Mouse (Mus musculus) embryonic fibroblast, embryonic 13.5 days (primary cell): ENCODE measurements around the gene Gm45233. TPM values are rescaled to one million over a fixed set of nuclear protein-coding genes. Genes with fewer than 3 reads are reported as not detected.

Experiments used
- H3K27ac ChIP-seq: 2 replicates; pipeline ENCODE4 v1.5.1; 2012; ENCODE audit warnings: low read length, control low read depth, inconsistent platforms; ENCODE audit not compliant: insufficient read depth
- H3K4me1 ChIP-seq: 2 replicates; pipeline ENCODE4 v1.6.1; 2011; ENCODE audit warnings: low read length; ENCODE audit not compliant: control insufficient read depth, insufficient read depth
- H3K4me3 ChIP-seq: 2 replicates; pipeline ENCODE4 v1.5.1; 2011; ENCODE audit warnings: mild to moderate bottlenecking, control low read depth, low read length; ENCODE audit not compliant: insufficient read depth
- CTCF ChIP-seq: IDR thresholded peaks from 2 replicates; pipeline ENCODE4 v1.5.1; 2011; ENCODE audit warnings: mild to moderate bottlenecking, control low read depth, low read length, moderate library complexity, borderline replicate concordance; ENCODE audit not compliant: insufficient read depth
- POLR2A ChIP-seq: IDR thresholded peaks from 2 replicates; pipeline ENCODE4 v1.6.1; 2011; ENCODE audit warnings: low read depth, mild to moderate bottlenecking, control low read depth, low read length, moderate library complexity
- polyA plus RNA-seq: library from polyadenylated mRNA; stranded (reverse); fragments of >200 nt; gene quantifications from 2 replicates; pipeline ENCODE4 v1.2.4, GENCODE M21; 2011; ENCODE audit warnings: low read depth; ENCODE audit not compliant: missing spikeins, insufficient read length

The Gm45233 gene
- polyA plus RNA-seq, 1 experiment: 0.72 TPM

DNA sequence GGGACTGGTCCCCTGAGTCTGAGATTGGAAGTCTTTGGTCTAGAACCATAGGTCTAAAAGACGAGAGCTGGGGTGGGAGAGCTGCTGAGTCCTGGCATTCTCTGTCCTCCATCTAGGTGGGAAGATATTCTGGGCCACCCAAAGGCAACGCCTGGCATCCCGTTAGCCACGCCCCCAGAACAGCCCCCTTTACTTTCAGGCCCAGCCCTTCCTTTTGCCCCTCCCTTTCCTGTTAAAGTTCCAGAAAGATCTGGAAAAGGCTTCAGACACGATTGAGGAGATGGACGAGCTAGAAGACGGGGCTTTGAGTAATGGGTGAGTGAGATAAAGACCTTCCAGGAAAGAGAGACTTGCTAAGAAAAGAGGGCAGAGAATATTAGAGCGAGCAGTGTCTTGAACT is 16.5 kb upstream of the Gm45233 start, which contains the start of gene Lim2:
Gene Lim2 (plus strand): TSS at position 265 of the 400 bp plus-strand sequence.
- H3K4me3 ChIP-seq: no peak within 1 kb of the TSS
- TF ChIP-seq CTCF (no peak), POLR2A (no peak)
- H3K27ac ChIP-seq: no peak within 1 kb of the TSS
- no peaks in the 10 kb centered on the region for H3K4me1 ChIP-seq

GRCm38 (mm10) chr7:43429500-43429899 is 14.4 kb upstream of the Gm45233 start:
- TF ChIP-seq CTCF (no peak), POLR2A (no peak)
- H3K4me1 ChIP-seq: no peaks in the 10 kb centered on the region; the same call in 1 of the 2 replicates
- no peak overlapping the region for H3K27ac ChIP-seq

DNA sequence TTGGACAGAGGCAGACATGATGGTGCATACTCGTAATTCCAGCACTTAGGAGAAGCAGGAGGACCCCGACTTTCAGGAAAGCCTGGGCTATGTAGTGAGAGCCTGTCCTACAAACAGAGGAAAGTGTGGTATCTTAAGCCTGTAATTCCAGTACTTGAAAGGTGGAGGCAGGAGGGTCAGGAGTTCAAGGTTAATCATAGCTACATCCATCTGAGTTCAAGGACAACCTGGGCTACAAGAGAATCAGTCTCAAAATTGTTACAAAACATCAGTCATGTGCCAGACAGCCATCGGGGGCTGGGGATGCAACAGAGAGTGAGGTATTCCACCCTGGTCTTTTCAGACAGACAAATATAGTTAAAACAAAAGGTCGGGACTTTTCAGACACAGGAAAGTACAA is 11.0 kb upstream of the Gm45233 start:
- Histone ChIP-seq H3K4me1 (no peaks in the 10 kb centered on the region; the same call in 1 of the 2 replicates), H3K4me3 (no peak overlapping the region), H3K27ac (no peak overlapping the region)
- TF ChIP-seq POLR2A (no peak), CTCF (no peak)

More at GRCm38 (mm10) chr7:43429500-43429899, 14.4 kb upstream of the Gm45233 start:
- H3K4me3 ChIP-seq: no peak overlapping the region

DNA sequence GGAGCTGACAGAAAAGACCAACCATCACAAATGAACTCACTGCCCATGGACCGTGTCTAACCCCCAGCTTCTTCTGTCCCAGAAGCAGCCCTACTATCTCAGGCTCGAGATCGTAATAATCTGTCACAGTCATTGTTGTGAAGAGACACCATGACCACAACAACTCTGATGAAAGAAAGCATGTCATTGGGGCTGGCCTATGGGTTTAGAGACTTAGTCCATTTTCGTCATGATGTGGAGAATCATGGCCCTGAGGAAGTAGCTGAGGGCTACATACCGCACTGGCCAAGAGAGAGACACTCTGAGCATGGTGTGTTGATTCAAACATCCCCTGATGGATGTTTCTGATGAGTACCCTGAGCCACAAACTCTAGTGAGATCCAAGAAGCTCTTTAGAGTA is 9.3 kb upstream of the Gm45233 start:
- Histone ChIP-seq H3K27ac (no peak overlapping the region), H3K4me1 (no peaks in the 10 kb centered on the region; the same call in 1 of the 2 replicates), H3K4me3 (no peak overlapping the region)
- TF ChIP-seq CTCF: no peak

DNA sequence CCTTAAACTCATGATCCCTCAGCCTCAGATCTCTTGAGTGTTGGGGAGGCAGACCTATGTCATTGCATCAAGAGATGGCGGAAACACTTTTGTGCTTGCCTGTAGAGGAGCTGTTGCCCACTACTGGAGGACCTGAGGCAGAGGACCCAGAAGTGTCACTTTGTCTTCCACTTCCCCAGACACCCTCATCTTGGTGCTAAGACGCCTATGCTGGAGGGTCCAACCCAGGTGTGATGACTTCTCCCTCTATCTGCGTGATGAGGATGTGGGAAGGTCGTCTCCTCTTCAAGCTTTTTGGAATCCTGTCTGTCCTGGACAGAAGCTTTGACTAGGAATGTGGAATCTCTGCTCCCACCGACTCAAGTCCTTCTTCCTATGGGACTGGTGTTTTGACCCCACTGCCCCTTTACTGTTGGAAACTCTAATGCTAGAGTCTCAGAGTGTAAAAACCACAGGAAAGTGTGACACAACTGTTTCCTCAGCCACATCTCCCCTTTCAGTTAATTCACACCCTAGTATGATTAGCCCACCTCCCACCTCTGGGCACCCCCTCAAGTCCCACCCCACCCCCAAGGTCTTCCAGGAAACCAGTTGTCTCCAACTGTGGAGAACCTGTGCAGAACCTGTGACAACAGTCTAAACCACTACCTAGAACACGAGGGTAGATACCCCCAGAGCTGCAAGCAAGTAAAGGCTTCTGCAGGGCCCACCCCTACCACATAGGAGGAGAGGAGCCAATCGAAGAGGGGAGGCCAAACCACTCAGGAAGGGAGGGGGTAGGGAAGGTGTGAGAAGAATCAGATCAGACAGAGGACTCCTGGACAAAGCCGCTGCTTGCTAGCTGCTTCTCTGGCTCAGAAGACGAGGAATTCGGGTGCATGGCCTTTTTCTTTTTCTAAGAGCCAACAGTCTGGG is 7.3 kb upstream of the Gm45233 start, which contains the start of gene Nkg7:
Gene Nkg7 (plus strand): TSS at position 733 of the 915 bp plus-strand sequence.
- Histone ChIP-seq H3K27ac (no peak within 1 kb of the TSS), H3K4me1 (no peaks in the 10 kb centered on the region; the same call in 1 of the 2 replicates), H3K4me3 (no peak within 1 kb of the TSS)
- TF ChIP-seq CTCF (no peak), POLR2A (no peak)

DNA sequence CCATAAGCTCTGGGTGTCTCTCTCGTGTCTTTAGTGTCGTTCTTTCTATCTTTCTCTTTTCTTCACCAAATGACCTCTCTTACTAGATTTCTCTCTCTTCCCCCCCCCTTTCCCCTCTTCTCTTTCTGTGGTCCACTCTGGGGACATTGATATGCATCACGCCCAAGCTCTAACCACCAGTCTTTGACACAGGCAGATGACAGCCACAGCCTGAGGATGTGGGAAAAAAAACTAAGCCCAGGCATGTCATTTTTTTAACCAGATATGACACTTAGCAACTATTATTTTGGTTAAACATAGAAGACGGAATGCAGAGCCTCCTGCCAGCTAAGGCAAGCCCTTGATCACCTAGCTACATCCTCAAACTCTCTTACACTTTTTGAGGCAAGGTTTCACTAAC is 5.3 kb upstream of the Gm45233 start:
- H3K4me1 ChIP-seq: peaks cover 2% of the 10 kb centered on the region; the same call in 1 of the 2 replicates
- H3K4me3 ChIP-seq: no peak overlapping the region
- no peak overlapping the region for H3K27ac ChIP-seq
- TF ChIP-seq POLR2A (no peak), CTCF (no peak)

- TF ChIP-seq POLR2A (no peak), CTCF (no peak)
- Histone ChIP-seq H3K4me3 (no peak within 1 kb of the TSS), H3K4me1 (0 out of 2 replicates have a peak, but pooled peaks cover 2% of the 10 kb centered on the region), H3K27ac (no peak within 1 kb of the TSS)
Observed at GRCm38 (mm10) chr7:43440482-43440881, 3.4 kb upstream of the Gm45233 start, which contains the start of gene Cldnd2. Cldnd2 (plus strand) TSS chr7:43440782.

- Histone ChIP-seq H3K4me3 (no peak overlapping the region), H3K27ac (no peak overlapping the region), H3K4me1 (0 out of 2 replicates have a peak, but pooled peaks cover 2% of the 10 kb centered on the region)
- no peak for TF ChIP-seq CTCF
- TF ChIP-seq POLR2A: no peak
Observed at GRCm38 (mm10) chr7:43441071-43441470, 2.9 kb upstream of the Gm45233 start.

- Histone ChIP-seq H3K4me3 (peak overlapping the region; percentile 50), H3K27ac (peak overlapping the region; percentile 95), H3K4me1 (0 out of 2 replicates have a peak, but pooled peaks cover 2% of the 10 kb centered on the region)
- no peak for TF ChIP-seq POLR2A
- no peak for TF ChIP-seq CTCF
Observed at GRCm38 (mm10) chr7:43442684-43443083, 1.2 kb upstream of the Gm45233 start.
